Mouse (Mus musculus) neural tube, embryonic 14.5 days (tissue): ENCODE measurements at regions not wholly inside any gene's neighbourhood (a gene's known extent, or its start where the extent isn't known, plus 50 kb on each side); places are given as distances from the start of the nearest gene placed in this dataset.
A peak's percentile ranks its signal among the peaks of the same experiment; 100 is the strongest.

Experiments used
- ATAC-seq: fragments of 200-750 bp; cut with Nextera tagmentation; 2 replicates; pipeline ENCODE4 v1.8.0; 2017; ENCODE audit warnings: low read depth, mild to moderate bottlenecking, moderate TSS enrichment, moderate library complexity
- H3K27ac ChIP-seq: fragments of 300-500 bp; sonication (generic); 2 replicates; pipeline ENCODE4 v1.5.1; 2014; ENCODE audit warnings: low read depth, mild to moderate bottlenecking, control low read depth, low read length, moderate library complexity, mixed read lengths
- H3K27me3 ChIP-seq: fragments of 300-500 bp; sonication (generic); 2 replicates; pipeline ENCODE4 v1.6.1; 2014; ENCODE audit warnings: low read length; ENCODE audit not compliant: control insufficient read depth, insufficient read depth
- H3K36me3 ChIP-seq: fragments of 300-500 bp; sonication (generic); 2 replicates; pipeline ENCODE4 v1.6.1; 2014; ENCODE audit warnings: low read length, mixed read lengths; ENCODE audit not compliant: control insufficient read depth, insufficient read depth
- H3K4me1 ChIP-seq: fragments of 300-500 bp; sonication (generic); 2 replicates; pipeline ENCODE4 v1.6.1; 2014; ENCODE audit warnings: low read length; ENCODE audit not compliant: control insufficient read depth, insufficient read depth
- H3K4me2 ChIP-seq: fragments of 300-500 bp; sonication (generic); 2 replicates; pipeline ENCODE4 v1.6.1; 2014; ENCODE audit warnings: mild to moderate bottlenecking, low read depth, low read length, control low read depth
- H3K4me3 ChIP-seq: fragments of 300-500 bp; sonication (generic); 2 replicates; pipeline ENCODE4 v1.5.1; 2014; ENCODE audit warnings: low read depth, low read length, control low read depth, mixed read lengths
- H3K9ac ChIP-seq: fragments of 300-500 bp; sonication (generic); replicated peaks from 2 replicates; pipeline ENCODE4 v1.6.1; 2014; ENCODE audit warnings: low read depth, mild to moderate bottlenecking, control low read depth, low read length, mixed read lengths
- H3K9me3 ChIP-seq: fragments of 300-500 bp; sonication (generic); 2 replicates; pipeline ENCODE4 v1.6.1; 2016; ENCODE audit warnings: low read length; ENCODE audit not compliant: control insufficient read depth
- WGBS: fragments of 180-500 bp; shearing (Covaris S2); extraction: QIAGEN DNeasy Blood & Tissue Kit; methylation state at CpG from one replicate; pipeline ENCODE4 v1.1.7; 2014; 5-methylcytosine and 5-hydroxymethylcytosine counted together

DNA sequence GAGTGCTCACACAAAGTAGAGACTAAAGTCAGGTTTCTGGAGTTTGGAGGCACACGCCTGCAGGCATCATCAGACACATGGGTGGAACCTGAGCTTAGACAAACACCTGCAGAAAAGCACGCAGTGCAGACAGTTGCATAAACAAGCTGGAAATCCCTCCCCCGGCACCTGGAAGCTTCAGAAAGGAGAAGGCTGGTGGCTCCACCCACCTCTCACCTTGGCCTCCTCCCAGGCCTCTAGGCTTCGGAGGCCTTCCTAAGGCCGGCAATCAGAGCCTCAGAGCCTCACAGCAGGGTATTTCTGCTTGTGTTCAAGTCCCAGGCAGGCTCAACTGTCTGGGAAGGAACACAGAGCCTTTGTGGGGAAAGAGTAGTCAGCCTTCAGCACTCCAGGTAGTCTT, 108.2 kb upstream of the Haao start:
- WGBS = 54% methylated on average over 5 of the region's 5 CpGs
- peaks cover 25% of the 10 kb centered on the region; the same call in 1 of the 2 replicates for H3K4me1 ChIP-seq
- H3K4me3 ChIP-seq = no peak overlapping the region

DNA sequence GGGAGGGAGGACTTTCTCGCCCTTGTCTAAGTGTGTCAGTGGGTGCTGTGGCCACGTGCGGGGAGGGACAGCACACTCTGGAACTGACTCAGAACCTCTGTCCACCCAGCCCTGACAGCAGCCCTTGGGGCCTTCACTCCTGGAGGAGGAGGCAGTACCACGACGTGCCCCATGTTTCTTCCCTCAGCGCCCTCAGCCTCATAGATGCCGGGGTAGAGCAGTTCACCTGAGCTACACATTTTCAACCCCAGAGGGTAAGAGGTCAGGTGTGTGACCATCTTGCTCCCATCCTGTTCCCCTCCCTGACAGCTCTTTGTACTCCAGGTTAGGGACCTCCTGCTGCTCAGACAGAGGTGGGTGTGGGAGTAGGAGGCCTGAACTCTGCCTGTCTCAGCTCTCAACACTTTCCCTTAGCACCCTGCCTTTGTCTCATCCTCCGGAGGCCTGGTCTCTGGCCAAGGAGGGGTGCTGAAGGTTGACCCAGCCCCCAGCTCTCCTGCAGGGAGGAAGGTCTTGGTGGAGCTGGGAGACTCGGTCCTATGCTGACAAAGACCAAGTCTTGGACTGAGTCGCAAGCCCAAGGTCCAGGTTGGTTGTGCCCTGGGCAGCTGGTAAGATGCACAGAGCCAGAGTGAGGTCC, 107.4 kb upstream of the Haao start:
- H3K4me1 ChIP-seq = peaks cover 25% of the 10 kb centered on the region; the same call in 1 of the 2 replicates
- 67% methylated on average over 10 of the region's 10 CpGs for WGBS
- H3K36me3 ChIP-seq = no peaks in the 10 kb centered on the region
- ATAC-seq = peak; percentile 24; the same call in 1 of the 2 replicates
- no peaks in the 10 kb centered on the region for H3K27me3 ChIP-seq
- no peak overlapping the region for H3K4me3 ChIP-seq
- no peak overlapping the region for H3K9ac ChIP-seq
- no peaks in the 10 kb centered on the region for H3K9me3 ChIP-seq
- H3K27ac ChIP-seq = peak overlapping the region; percentile 74; the same call in 1 of the 2 replicates
- no peak overlapping the region for H3K4me2 ChIP-seq

More for the DNA sequence above, 108.2 kb upstream of the Haao start:
- H3K4me2 ChIP-seq = no peak overlapping the region
- H3K9me3 ChIP-seq = no peaks in the 10 kb centered on the region
- no peak overlapping the region for H3K9ac ChIP-seq
- H3K27ac ChIP-seq = no peak overlapping the region
- no peak for ATAC-seq
- no peaks in the 10 kb centered on the region for H3K27me3 ChIP-seq
- no peaks in the 10 kb centered on the region for H3K36me3 ChIP-seq

DNA sequence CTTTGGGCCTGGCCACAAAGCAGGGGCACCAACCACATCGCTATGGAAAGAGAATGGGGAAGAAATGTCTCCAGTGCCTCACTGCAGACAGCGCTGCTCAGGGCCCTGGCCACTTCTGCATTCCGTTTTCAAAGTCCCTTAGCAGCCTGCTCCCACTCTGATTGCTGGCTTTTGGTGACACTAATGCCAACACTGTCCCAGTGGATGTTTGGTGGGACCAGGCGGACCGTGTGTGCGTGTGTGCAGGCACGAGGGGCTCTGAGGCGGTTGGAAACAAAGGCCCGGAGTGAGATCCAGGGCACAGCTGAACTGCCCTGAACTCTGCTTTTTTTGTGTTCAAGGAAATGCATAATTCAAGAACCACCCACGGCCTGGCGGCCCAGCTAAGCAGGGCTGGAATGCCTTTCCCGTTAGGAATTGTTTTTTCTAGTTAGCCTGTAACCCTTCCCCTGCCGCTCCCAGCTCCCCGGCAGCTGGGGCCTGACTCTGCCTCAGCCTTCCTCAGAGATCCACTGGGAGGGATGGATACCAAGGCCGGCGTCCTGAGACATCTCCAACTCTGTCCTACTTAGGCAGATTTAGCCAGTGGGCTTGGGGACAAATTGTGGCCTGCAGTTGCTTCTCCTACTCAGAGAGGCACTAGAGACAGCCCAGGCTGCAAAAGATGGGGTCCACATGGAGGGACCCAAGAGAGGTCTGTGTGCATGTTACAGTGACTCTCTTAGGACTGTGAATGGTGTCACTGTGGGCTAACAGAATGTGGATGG, 106.7 kb upstream of the Haao start:
- Histone ChIP-seq H3K9ac (0 out of 2 replicates have a peak overlapping the region, but pooled peaks have one; percentile 28), H3K27me3 (no peaks in the 10 kb centered on the region), H3K4me2 (no peak overlapping the region; the same call in 1 of the 2 replicates), H3K4me1 (peaks cover 22% of the 10 kb centered on the region; the same call in 1 of the 2 replicates), H3K9me3 (no peaks in the 10 kb centered on the region), H3K4me3 (no peak overlapping the region), H3K36me3 (no peaks in the 10 kb centered on the region), H3K27ac (peak overlapping the region; percentile 74)
- 8% methylated on average over 16 of the region's 16 CpGs for WGBS
- ATAC-seq = peak; percentile 52; the same call in 1 of the 2 replicates

DNA sequence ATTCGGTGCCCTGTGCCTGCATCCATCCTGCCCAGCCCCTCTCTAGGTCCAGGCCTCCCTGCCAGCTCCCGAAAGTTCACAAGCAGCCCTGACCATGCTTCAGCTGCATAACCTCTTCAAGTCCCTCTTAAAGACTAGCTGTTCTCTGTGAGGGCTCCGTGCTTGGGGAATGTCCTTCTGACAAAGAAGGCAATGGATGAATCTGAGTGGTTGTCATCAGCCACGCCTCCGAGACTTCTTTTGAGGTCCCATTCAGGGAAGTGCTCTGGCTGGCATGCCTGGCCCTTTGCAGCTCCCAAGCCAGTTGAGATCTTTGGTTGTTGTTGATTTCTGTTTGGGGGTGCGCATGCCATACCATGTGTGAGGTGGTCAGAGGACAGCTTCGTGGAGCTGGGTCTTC, 105.9 kb upstream of the Haao start:
- Histone ChIP-seq H3K4me1 (peaks cover 18% of the 10 kb centered on the region; the same call in 1 of the 2 replicates), H3K27ac (peak overlapping the region; percentile 74; the same call in 1 of the 2 replicates), H3K36me3 (no peaks in the 10 kb centered on the region), H3K4me3 (no peak overlapping the region), H3K9ac (no peak overlapping the region), H3K4me2 (no peak overlapping the region), H3K9me3 (no peaks in the 10 kb centered on the region), H3K27me3 (no peaks in the 10 kb centered on the region)
- 51% methylated on average over 7 of the region's 7 CpGs for WGBS
- ATAC-seq = no peak

DNA sequence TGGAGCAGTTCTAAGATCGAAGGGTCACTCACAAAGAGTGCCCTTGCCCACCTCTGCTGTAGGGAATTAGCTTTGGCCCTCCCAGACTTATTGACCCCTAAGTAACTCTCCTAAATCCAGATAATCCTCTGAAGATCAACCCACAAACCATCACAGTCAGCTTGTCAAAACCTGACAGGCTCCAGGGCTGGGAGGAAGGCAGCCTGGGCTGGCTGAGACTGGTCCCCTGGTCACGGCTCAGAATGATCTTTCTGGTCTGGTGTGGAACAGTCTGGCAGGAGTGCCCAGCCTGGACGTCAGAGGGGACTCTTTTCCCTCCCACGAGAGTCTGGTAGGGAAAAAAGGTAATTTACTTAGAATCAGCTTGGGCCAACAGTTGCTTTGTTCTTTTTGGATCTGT, 99.0 kb upstream of the Haao start:
- Histone ChIP-seq H3K4me1 (no peaks in the 10 kb centered on the region), H3K9ac (no peak overlapping the region), H3K27ac (no peak overlapping the region), H3K36me3 (no peaks in the 10 kb centered on the region), H3K4me3 (no peak overlapping the region), H3K4me2 (no peak overlapping the region), H3K9me3 (no peaks in the 10 kb centered on the region), H3K27me3 (no peaks in the 10 kb centered on the region)
- 38% methylated on average over 4 of the region's 4 CpGs for WGBS
- no peak for ATAC-seq

DNA sequence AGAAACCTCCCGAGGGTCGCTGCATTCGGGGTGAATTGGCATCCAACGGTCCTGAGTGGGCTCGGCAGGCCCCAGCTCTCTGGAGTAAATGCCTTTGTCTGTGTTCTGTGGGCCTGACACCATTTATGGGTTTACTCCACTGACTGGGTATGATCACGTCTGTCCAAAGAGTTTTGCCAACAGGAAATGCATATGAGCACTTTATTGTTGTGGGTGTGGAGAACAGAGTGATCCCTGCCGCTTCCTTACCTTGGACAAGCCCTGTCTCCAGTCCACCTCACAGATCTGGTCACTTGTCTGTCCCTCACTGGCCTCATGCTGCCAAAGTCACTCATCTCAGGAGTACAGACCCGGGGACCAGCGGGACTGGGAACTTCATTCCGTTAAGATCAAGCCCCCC, 91.6 kb upstream of the Haao start:
- Histone ChIP-seq H3K4me2 (no peak overlapping the region), H3K27me3 (no peaks in the 10 kb centered on the region), H3K4me1 (peaks cover 8% of the 10 kb centered on the region), H3K4me3 (no peak overlapping the region), H3K27ac (no peak overlapping the region), H3K9me3 (no peaks in the 10 kb centered on the region), H3K36me3 (no peaks in the 10 kb centered on the region), H3K9ac (no peak overlapping the region)
- 69% methylated on average over 10 of the region's 10 CpGs for WGBS
- no peak for ATAC-seq

DNA sequence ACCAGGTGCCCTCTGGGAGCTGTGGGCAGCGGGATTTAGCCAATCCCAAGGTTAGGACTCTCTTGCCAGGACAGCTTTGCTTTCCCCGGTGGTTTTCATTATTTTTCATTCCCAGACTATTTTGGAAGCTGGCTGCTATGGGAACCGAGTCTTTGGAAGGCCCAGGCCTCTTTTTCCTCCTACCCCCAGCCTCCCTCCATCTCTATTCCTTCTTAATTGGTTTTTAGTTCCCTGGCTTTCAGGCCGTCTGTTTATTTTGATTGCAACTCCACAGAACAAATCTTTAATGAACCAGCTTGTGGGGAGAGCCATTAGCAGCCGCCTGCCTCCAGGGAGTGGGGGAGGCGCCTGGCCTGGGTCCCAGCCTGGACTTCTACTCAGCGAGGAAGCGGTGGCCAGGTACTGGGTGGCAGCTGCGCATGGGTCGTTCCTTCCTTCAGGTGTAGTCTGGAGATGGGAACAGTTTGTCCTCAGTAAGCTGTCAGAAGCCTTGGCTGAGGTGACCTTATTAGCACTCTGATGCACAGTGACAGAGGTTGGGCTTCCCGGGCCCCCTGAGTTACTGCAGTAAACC, 91.0 kb upstream of the Haao start:
- Histone ChIP-seq H3K4me1 (peaks cover 8% of the 10 kb centered on the region), H3K27me3 (no peaks in the 10 kb centered on the region), H3K36me3 (no peaks in the 10 kb centered on the region), H3K27ac (no peak overlapping the region), H3K4me2 (no peak overlapping the region), H3K9me3 (no peaks in the 10 kb centered on the region), H3K9ac (no peak overlapping the region), H3K4me3 (no peak overlapping the region)
- 44% methylated on average over 11 of the region's 11 CpGs for WGBS
- peak; percentile 73; the same call in 1 of the 2 replicates for ATAC-seq

DNA sequence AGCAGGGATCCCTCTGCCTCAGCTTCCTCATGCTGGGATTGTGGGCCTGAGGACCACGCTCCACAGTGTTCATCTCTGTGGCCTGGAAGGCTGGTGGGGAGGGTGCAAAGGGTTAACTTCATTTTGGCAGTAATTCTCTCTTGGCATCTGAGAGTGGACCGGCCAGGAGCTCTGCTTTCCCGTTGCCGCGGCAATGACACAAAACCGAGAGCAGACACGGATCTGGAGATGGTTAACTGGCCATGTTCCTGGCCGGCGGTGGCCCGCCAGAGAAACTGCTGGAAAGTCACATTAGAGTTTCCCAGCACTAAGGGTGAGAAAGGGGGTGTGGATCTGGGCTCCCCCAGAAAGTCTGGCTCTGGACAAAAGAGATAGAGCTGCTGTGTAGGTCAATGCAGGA, 89.8 kb upstream of the Haao start:
- no peaks in the 10 kb centered on the region for H3K36me3 ChIP-seq

DNA sequence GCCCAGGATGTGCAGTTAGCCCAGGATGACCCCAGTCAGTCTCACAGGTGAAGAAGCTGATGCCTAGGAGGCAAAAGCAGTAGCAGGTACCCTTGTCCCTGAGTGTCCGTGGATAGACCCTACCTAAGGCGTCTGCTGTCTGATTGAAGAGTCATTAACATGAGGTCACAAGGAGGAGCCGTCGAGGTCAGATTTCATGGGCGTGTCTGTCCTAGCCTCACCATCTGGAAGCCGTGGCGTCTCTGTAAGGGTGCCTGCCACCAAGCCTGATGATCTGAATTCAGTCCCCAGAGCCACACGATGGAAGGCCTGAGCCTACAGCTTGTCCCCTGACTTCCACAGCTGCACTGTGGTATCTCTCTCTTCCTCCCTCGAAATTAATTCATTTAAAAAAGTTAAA, 88.9 kb upstream of the Haao start:
- ATAC-seq = no peak
- Histone ChIP-seq H3K4me3 (no peak overlapping the region), H3K4me2 (no peak overlapping the region), H3K36me3 (no peaks in the 10 kb centered on the region), H3K27me3 (no peaks in the 10 kb centered on the region), H3K4me1 (peaks cover 8% of the 10 kb centered on the region), H3K27ac (no peak overlapping the region), H3K9ac (no peak overlapping the region), H3K9me3 (no peaks in the 10 kb centered on the region)
- WGBS = 57% methylated on average over 9 of the region's 9 CpGs

More for the DNA sequence above, 89.8 kb upstream of the Haao start:
- no peaks in the 10 kb centered on the region for H3K27me3 ChIP-seq
- peaks cover 8% of the 10 kb centered on the region for H3K4me1 ChIP-seq
- H3K4me3 ChIP-seq = no peak overlapping the region
- H3K9ac ChIP-seq = no peak overlapping the region
- no peak for ATAC-seq
- H3K9me3 ChIP-seq = no peaks in the 10 kb centered on the region
- H3K27ac ChIP-seq = no peak overlapping the region
- 15% methylated on average over 10 of the region's 10 CpGs for WGBS
- no peak overlapping the region for H3K4me2 ChIP-seq
